Mouse (Mus musculus) erythroblast, embryonic 14.5 days (primary cell): Measurements from ENCODE around the gene Synj2. TPM values are rescaled to one million over a fixed set of nuclear protein-coding genes. Genes with fewer than 3 reads are reported as not detected.

Experiments used
- H3K27me3 ChIP-seq: 2 replicates; pipeline ENCODE4 v1.6.1; 2012; ENCODE audit warnings: inconsistent platforms; ENCODE audit not compliant: control insufficient read depth
- H3K36me3 ChIP-seq: 2 replicates; pipeline ENCODE4 v1.6.1; 2012; ENCODE audit warnings: mild to moderate bottlenecking, inconsistent platforms; ENCODE audit not compliant: control insufficient read depth
- H3K4me1 ChIP-seq: 2 replicates; pipeline ENCODE4 v1.6.1; 2012; ENCODE audit warnings: inconsistent platforms; ENCODE audit not compliant: control insufficient read depth
- H3K4me3 ChIP-seq: replicated peaks from 2 replicates; pipeline ENCODE3; 2012; ENCODE audit warnings: moderate library complexity, mild to moderate bottlenecking, inconsistent platforms
- H3K9me3 ChIP-seq: 2 replicates; pipeline ENCODE4 v1.6.1; 2012; ENCODE audit warnings: low read length, inconsistent platforms, mixed read lengths; ENCODE audit not compliant: control insufficient read depth
- GATA1 ChIP-seq: IDR thresholded peaks from 2 replicates; pipeline ENCODE4 v1.6.1; 2012; ENCODE audit warnings: low read length, inconsistent platforms, mixed read lengths
- TAL1 ChIP-seq: IDR thresholded peaks from 3 replicates; pipeline ENCODE4 v1.6.1; 2012; ENCODE audit warnings: low read length, inconsistent platforms, mixed read lengths
- polyA plus RNA-seq: library from polyadenylated mRNA; stranded (reverse); fragments of >175 nt; gene quantifications from 2 replicates; pipeline ENCODE4 v1.2.3, GENCODE M21; 2012

Synj2 gene
- polyA plus RNA-seq, 1 experiment = not detected

DNA sequence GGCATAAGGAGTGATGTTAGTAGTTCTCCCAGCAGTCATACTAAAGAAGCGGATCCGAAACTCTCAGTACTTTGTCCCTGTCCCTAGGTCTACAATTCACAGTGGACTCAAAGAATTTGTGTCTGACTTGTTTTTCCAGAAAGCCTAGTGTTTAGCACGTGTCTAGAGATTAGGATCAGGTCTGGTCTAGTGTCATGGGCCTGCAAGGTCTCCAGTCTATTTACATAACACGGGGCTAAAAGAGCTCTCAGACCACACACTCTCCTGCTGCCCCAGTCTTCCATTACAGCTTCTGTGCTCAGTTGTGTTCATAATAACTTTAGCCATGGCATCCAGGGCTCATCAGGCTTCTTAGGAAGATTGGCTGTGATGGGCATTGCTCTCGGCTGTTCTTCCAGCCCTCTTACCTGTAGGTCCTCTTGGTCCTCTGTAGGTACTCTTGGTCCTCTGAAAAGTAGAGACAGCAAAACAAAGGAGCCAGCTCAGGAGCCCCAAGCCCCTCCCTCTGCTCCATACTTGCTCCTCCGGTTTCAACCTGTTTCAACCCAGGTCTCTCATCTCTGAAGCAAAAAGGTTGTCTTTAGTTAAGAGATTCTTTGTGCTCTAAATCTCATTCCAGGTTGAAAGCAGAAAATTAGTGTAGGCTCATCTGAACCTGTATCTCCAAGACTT, 37.3 kb upstream of the Synj2 start:
- no peaks in the 10 kb centered on the region; the same call in 1 of the 2 replicates for H3K4me1 ChIP-seq
- no peaks in the 10 kb centered on the region for H3K27me3 ChIP-seq
- no peaks in the 10 kb centered on the region for H3K9me3 ChIP-seq
- H3K4me3 ChIP-seq = no peak overlapping the region
- H3K36me3 ChIP-seq = peaks cover 32% of the 10 kb centered on the region
- no peak for TF ChIP-seq TAL1
- TF ChIP-seq GATA1 = no peak

DNA sequence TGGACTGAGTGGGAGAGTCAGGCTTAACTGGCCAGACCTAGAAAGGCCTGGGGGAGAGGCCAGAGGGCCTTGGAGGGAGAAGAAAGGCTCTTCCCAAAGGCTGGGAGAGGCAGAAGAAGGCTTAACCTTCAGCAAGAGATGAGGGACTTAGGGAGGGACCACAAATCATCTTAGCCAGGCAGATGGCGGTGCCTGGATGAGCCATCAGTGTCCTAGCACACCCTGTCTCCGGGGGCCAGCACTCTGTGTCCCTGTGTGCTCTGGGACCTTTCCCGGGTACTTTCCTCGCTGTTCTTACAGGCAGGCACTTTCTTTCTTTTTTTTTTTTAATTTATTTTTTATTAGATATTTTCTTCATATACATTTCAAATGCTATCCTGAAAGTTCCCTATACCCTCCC, 31.4 kb upstream of the Synj2 start:
- TF ChIP-seq TAL1 (no peak), GATA1 (no peak)
- no peaks in the 10 kb centered on the region; the same call in 1 of the 2 replicates for H3K4me1 ChIP-seq
- H3K4me3 ChIP-seq = no peak overlapping the region
- H3K36me3 ChIP-seq = peaks cover 16% of the 10 kb centered on the region
- H3K27me3 ChIP-seq = no peaks in the 10 kb centered on the region
- no peaks in the 10 kb centered on the region for H3K9me3 ChIP-seq

DNA sequence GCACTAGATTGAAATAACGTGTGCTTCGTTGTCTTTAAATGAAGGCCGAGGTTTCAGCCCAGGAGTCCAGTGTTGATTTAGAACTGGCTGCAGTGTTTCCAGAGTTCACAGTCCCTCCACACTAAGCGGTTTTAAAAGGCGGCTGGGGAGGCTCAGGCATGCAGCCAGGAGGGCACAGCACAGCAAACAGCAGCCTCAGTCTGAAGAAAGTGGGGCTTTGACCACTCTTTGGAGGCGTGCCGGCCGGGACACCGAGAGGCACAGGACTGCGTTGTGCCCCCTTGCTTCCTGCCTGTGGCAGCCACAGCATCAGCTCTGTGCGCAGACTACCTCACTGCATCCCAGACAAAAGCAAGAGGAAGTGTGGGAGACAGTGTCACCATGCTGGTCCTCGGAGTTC, 29.5 kb upstream of the Synj2 start:
- H3K27me3 ChIP-seq = no peaks in the 10 kb centered on the region
- H3K4me1 ChIP-seq = no peaks in the 10 kb centered on the region; the same call in 1 of the 2 replicates
- H3K36me3 ChIP-seq = peaks cover 11% of the 10 kb centered on the region
- H3K9me3 ChIP-seq = no peaks in the 10 kb centered on the region
- no peak overlapping the region for H3K4me3 ChIP-seq
- TF ChIP-seq TAL1 = no peak
- no peak for TF ChIP-seq GATA1

DNA sequence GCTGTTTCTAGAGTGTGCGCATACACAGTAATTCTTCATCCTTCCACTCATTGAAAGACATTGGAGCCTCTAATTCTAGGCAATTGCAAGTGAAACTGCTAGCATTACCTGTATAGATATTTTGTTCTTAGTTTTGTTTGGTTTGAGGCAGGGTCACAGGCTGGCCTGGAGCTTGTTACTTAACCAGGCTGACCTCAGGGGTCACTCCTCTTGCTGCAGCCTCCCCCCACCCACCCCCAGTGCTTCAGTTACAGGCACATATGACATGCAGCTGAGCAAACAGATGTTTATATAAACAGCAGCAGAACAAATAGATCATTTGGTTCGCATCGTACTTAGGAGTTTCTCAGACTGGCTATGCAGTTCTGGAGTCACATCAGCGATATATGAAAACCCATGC, 28.3 kb upstream of the Synj2 start:
- no peak for TF ChIP-seq TAL1
- TF ChIP-seq GATA1 = no peak
- Histone ChIP-seq H3K9me3 (no peaks in the 10 kb centered on the region), H3K36me3 (peaks cover 9% of the 10 kb centered on the region), H3K4me3 (no peak overlapping the region), H3K27me3 (no peaks in the 10 kb centered on the region), H3K4me1 (no peaks in the 10 kb centered on the region; the same call in 1 of the 2 replicates)

DNA sequence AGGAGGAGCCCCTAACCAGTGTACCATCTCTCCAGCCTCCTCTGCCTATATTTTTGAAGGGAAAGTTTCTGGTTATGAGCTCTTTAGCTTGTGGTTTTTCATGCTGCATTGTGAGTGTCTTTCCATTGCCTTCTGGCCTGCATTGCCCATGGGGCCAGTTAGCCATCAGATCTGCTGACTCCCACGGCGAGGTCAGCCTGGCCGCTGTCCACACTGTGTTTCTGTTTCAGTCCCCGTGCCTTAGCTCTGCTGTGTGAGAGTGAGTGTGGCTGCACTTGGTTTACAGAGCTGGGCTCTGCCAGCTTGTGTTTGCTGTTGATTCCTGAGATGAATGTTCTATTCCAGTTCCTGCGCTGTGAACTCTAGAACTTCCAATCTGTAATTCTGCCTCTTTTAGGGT, 26.9 kb upstream of the Synj2 start:
- H3K4me3 ChIP-seq = no peak overlapping the region
- peaks cover 16% of the 10 kb centered on the region for H3K36me3 ChIP-seq
- no peak for TF ChIP-seq GATA1
- TF ChIP-seq TAL1 = no peak
- no peaks in the 10 kb centered on the region for H3K9me3 ChIP-seq
- H3K27me3 ChIP-seq = no peaks in the 10 kb centered on the region
- H3K4me1 ChIP-seq = no peaks in the 10 kb centered on the region; the same call in 1 of the 2 replicates

DNA sequence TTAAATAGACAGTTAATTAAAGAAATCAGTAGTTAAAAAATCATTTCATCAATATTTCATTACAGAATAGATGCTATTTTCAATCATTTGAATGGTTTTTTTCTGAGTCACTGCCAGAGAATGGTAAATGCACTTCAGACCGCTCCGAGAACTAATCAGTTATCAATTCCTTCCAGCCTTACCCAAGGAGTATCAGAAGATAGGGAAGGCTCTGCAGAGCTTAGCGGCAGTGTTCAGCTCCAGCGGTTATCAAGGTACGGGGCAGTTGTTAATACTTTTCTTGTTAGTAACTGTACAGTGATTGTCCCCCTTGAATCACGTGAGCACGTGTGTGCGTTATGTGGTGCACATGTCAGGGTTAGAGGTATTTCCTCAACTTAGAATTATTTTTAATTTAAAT, 19.1 kb upstream of the Synj2 start:
- TF ChIP-seq TAL1 = no peak
- no peak for TF ChIP-seq GATA1
- Histone ChIP-seq H3K27me3 (no peaks in the 10 kb centered on the region), H3K4me1 (peaks cover 7% of the 10 kb centered on the region), H3K36me3 (peaks cover 41% of the 10 kb centered on the region), H3K9me3 (no peaks in the 10 kb centered on the region), H3K4me3 (no peak overlapping the region)

DNA sequence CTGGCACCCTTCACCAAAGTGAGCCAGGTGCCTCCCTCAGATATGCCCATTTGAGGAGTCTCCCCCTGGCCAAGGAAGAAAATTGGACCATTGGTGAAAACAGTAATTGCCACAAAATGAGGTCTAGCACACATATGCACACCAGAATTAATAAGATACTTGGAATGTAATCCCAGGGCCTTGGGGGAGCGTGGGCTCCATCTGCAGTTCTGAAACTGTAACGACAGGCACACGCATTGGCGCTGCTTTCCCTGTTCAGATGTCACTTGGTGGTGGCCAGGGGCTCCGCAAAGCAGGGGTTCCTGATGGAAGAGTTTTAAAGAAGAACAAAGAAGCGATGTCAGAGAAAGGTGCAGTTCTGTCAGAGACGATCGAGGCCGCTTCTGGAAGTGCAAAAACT, 17.8 kb upstream of the Synj2 start:
- TF ChIP-seq GATA1 (no peak), TAL1 (no peak)
- H3K4me3 ChIP-seq = no peak overlapping the region
- no peaks in the 10 kb centered on the region for H3K27me3 ChIP-seq
- peaks cover 7% of the 10 kb centered on the region for H3K4me1 ChIP-seq
- peaks cover 50% of the 10 kb centered on the region for H3K36me3 ChIP-seq
- no peaks in the 10 kb centered on the region for H3K9me3 ChIP-seq

DNA sequence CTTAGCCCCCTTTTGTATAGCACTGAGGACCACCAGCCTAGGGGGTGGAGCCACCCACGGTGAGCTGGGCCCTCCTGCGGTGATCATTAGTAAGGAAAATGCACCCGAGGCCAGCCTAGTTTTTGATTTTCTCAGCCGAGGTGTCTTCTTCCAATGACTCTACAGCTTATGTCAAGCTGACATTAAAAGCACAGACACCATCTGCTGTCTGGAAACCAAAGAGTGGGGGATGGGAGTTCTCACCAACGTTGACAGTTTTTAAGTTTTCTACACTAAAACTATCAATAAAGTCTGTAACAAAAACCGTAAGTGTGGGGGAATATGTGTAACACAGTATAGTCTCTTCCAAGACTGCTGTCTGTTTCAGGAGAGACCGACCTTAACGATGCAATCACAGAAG, 16.8 kb upstream of the Synj2 start:
- peaks cover 7% of the 10 kb centered on the region for H3K4me1 ChIP-seq
- no peaks in the 10 kb centered on the region for H3K27me3 ChIP-seq
- TF ChIP-seq GATA1 (no peak), TAL1 (no peak)
- no peaks in the 10 kb centered on the region for H3K9me3 ChIP-seq
- peaks cover 44% of the 10 kb centered on the region for H3K36me3 ChIP-seq
- no peak overlapping the region for H3K4me3 ChIP-seq

DNA sequence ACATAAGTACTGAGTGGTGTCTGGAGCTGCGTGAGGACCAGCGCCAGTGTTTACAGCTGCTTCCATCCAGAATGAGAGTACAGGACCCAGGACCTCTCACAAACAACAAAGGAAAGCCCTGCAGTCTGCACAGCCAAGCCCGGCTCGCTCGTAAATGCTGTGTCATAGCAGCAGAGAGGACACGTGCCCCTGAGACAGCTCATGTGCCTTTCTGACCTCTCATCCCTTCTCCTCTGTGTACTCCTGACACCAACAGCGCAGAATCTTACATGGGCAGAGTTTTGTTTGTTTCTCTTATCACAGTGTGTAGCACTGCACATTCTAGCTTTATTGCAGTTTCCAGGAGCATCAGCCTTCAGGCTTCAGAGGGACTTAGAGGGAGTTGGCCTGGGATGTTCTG, 14.4 kb upstream of the Synj2 start:
- Histone ChIP-seq H3K27me3 (no peaks in the 10 kb centered on the region), H3K4me3 (no peak overlapping the region), H3K9me3 (no peaks in the 10 kb centered on the region), H3K36me3 (peaks cover 36% of the 10 kb centered on the region), H3K4me1 (peaks cover 2% of the 10 kb centered on the region)
- TF ChIP-seq GATA1 = no peak
- TF ChIP-seq TAL1 = no peak

DNA sequence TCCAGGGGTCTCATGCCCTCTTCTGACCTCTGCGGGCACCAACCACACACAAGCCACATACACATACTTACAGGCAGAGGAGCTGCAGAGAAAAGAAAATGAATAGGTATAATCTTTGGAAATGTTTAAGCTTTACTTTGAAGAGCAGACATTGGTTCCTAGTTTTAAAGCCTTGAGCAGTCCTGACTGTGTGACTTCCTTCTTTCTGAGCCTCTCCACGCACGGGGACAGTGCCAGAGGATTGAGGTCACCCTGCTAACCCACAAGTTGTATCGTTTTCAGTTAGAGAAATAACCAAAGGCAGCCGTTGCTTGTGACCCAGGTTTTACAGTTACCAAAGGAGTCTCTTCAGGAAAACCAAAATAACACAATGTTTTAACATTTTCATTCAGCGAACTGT, 12.0 kb upstream of the Synj2 start:
- H3K9me3 ChIP-seq = no peaks in the 10 kb centered on the region
- H3K4me1 ChIP-seq = no peaks in the 10 kb centered on the region
- peaks cover 27% of the 10 kb centered on the region for H3K36me3 ChIP-seq
- H3K27me3 ChIP-seq = no peaks in the 10 kb centered on the region
- no peak overlapping the region for H3K4me3 ChIP-seq
- TF ChIP-seq TAL1 (no peak), GATA1 (no peak)
